Mouse (Mus musculus) testis, adult 2 months (tissue): Measurements from ENCODE around the gene H1f0.

Experiments used
- CTCF ChIP-seq: fragments of 200-500 bp; IDR thresholded peaks from 2 replicates; pipeline ENCODE4 v1.5.1; 2012; ENCODE audit warnings: low read depth, mild to moderate bottlenecking, inconsistent platforms, low read length, moderate library complexity; ENCODE audit not compliant: control insufficient read depth, insufficient read depth, insufficient replicate concordance
- POLR2A ChIP-seq: fragments of 200-500 bp; IDR thresholded peaks from 2 replicates; pipeline ENCODE4 v1.6.1; 2012; ENCODE audit warnings: low read depth, mild to moderate bottlenecking, inconsistent platforms, low read length, moderate library complexity; ENCODE audit not compliant: control insufficient read depth

GRCm38 (mm10) chr15:78978875-78979274 lies 49.4 kb upstream of the H1f0 start:
- TF ChIP-seq POLR2A (no peak), CTCF (no peak)
